Mouse (Mus musculus): ENCODE measurements around the gene Cchcr1. TPM values are rescaled to one million over a fixed set of nuclear protein-coding genes. Genes with fewer than 3 reads are reported as not detected.
A peak's percentile ranks its signal among the peaks of the same experiment; 100 is the strongest.

Gene Cchcr1
- polyA plus RNA-seq, 1 experiment from 2014 or later, result 11.4 TPM

DNA sequence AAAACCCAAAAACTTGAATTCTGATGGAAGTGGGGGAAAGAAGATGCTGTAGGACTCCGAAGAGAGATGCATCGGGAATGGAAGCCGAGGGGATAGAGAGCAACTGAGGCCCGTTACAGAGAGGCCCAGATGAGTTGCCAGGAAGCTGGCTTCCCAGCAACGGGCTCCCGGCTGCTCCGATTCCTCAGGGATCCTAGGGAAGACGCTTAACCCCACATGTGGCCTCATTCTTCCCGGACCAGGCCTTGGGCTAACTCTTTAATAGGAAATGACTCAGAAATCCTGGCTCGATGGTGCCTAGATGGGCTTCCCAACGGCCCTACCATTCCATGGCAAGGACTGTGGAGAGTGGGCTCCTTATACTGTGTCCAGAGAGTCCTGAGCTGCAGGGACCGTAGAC, 626 bp downstream of the Cchcr1 start:
- no peaks in the 10 kb centered on the region for H3K27me3 ChIP-seq (ENCODE audit: control insufficient read depth, insufficient read depth, low read length)
- H3K4me1 ChIP-seq (ENCODE audit: control insufficient read depth, insufficient read depth, low read length), result peaks cover 9% of the 10 kb centered on the region
- H3K9me3 ChIP-seq (replicated peaks; ENCODE audit: control insufficient read depth, low read length), result no peaks in the 10 kb centered on the region
- 0 out of 2 replicates have a peak overlapping the region, but pooled peaks have one; percentile 13 for H3K27ac ChIP-seq (replicated peaks; ENCODE audit: low read depth, low read length)
- H3K36me3 ChIP-seq (replicated peaks; ENCODE audit: control insufficient read depth, insufficient read depth, low read depth, low read length), result no peaks in the 10 kb centered on the region; the same call in 1 of the 2 replicates
- peak overlapping the region; percentile 76 for H3K4me2 ChIP-seq (ENCODE audit: low read depth, low read length)
- ATAC-seq (replicated peaks; ENCODE audit: insufficient number of reproducible peaks, low FRiP score, low TSS enrichment, low read depth) (no peak), DNase-seq (ENCODE audit: low spot score) (no peak)
- H3K9ac ChIP-seq (replicated peaks; ENCODE audit: low read length), result peak overlapping the region; percentile 66
- H3K4me3 ChIP-seq (ENCODE audit: low read depth, low read length), result peak overlapping the region; percentile 44
- WGBS, result 8% methylated on average over 12 of the region's 12 CpGs

DNA sequence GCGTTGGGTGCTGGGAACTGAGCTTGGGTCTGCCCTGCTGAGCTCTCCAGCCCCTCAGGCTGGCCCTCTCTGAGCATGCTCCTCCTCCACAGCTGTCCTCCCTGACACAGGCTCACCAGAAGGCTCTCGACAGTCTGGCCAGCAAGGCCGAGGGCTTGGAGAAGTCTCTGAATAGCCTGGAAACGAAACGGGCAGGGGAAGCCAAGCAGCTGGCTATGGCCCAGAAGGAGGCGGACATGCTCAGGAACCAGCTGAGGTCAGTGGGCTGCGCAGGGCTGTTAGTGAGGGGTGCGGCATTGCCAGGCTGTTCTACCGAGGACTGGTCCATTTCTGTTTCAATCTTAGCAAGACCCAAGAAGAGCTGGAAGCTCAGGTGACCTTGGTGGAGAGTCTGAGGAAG, 7.5 kb downstream of the Cchcr1 start:
- Histone ChIP-seq H3K4me1 (ENCODE audit: control insufficient read depth, insufficient read depth, low read length) (no peaks in the 10 kb centered on the region), H3K4me3 (ENCODE audit: low read depth, low read length) (no peak overlapping the region), H3K27me3 (ENCODE audit: control insufficient read depth, insufficient read depth, low read length) (no peaks in the 10 kb centered on the region), H3K9ac (replicated peaks; ENCODE audit: low read length) (no peak overlapping the region), H3K4me2 (ENCODE audit: low read depth, low read length) (no peak overlapping the region), H3K27ac (replicated peaks; ENCODE audit: low read depth, low read length) (no peak overlapping the region), H3K9me3 (replicated peaks; ENCODE audit: control insufficient read depth, low read length) (no peaks in the 10 kb centered on the region), H3K36me3 (replicated peaks; ENCODE audit: control insufficient read depth, insufficient read depth, low read depth, low read length) (no peaks in the 10 kb centered on the region; the same call in 1 of the 2 replicates)
- WGBS, result 89% methylated on average over 9 of the region's 9 CpGs
- DNase-seq (ENCODE audit: low spot score), result no peak
- no peak for ATAC-seq (replicated peaks; ENCODE audit: insufficient number of reproducible peaks, low FRiP score, low TSS enrichment, low read depth)

DNA sequence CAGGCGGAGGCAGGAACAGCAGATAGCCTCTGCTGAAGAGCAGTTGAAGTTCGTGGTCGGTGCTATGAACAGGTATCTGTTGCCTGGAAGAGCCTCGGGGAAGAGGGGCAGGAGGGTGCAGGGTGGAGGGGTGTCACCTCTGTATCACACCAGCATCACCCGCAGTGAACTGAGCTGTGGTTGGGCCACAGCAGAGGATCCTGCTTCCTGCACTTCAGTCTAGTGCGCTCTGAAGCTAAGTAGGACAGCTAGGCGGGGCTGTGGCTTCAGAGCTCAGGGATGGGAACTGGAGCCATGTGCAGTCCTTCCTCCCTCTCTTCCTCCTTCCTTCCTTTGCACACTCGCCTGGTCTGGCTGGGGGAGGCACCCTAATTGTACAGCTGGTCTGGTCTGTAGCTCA, 9.7 kb downstream of the Cchcr1 start:
- H3K27me3 ChIP-seq (ENCODE audit: control insufficient read depth, insufficient read depth, low read length), result no peaks in the 10 kb centered on the region
- no peaks in the 10 kb centered on the region for H3K9me3 ChIP-seq (replicated peaks; ENCODE audit: control insufficient read depth, low read length)
- no peak for DNase-seq (ENCODE audit: low spot score)
- H3K9ac ChIP-seq (replicated peaks; ENCODE audit: low read length), result no peak overlapping the region
- H3K4me1 ChIP-seq (ENCODE audit: control insufficient read depth, insufficient read depth, low read length), result no peaks in the 10 kb centered on the region
- no peak overlapping the region for H3K4me2 ChIP-seq (ENCODE audit: low read depth, low read length)
- H3K36me3 ChIP-seq (replicated peaks; ENCODE audit: control insufficient read depth, insufficient read depth, low read depth, low read length), result no peaks in the 10 kb centered on the region; the same call in 1 of the 2 replicates
- ATAC-seq (replicated peaks; ENCODE audit: insufficient number of reproducible peaks, low FRiP score, low TSS enrichment, low read depth), result no peak
- 74% methylated on average over 8 of the region's 8 CpGs for WGBS
- H3K4me3 ChIP-seq (ENCODE audit: low read depth, low read length), result no peak overlapping the region
- no peak overlapping the region for H3K27ac ChIP-seq (replicated peaks; ENCODE audit: low read depth, low read length)

DNA sequence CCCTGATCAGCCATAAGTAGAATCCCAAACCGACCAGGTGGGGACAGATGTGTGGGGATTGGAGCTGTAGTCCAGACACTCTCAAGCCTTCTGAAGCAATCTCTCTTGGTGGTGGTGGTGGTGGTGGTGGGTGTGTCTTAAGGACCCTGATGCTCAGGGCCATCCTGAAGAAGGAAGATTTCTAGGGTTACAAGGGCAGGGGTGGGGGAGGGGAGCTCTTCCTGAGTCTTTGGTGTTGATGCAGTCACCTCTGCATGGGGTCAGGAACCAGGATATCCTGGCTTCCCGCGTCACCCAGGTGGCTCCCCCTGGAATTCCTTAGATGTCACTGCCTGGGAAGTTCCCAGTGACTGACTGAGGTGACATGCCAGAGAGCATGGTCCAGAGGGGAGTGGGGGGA, 15.5 kb downstream of the Cchcr1 start:
- Histone ChIP-seq H3K9me3 (replicated peaks; ENCODE audit: control insufficient read depth, low read length) (no peaks in the 10 kb centered on the region), H3K4me3 (ENCODE audit: low read depth, low read length) (no peak overlapping the region), H3K36me3 (replicated peaks; ENCODE audit: control insufficient read depth, insufficient read depth, low read depth, low read length) (no peaks in the 10 kb centered on the region), H3K4me2 (ENCODE audit: low read depth, low read length) (no peak overlapping the region), H3K9ac (replicated peaks; ENCODE audit: low read length) (no peak overlapping the region), H3K27ac (replicated peaks; ENCODE audit: low read depth, low read length) (no peak overlapping the region), H3K27me3 (ENCODE audit: control insufficient read depth, insufficient read depth, low read length) (no peaks in the 10 kb centered on the region), H3K4me1 (ENCODE audit: control insufficient read depth, insufficient read depth, low read length) (no peaks in the 10 kb centered on the region)
- 21% methylated on average over 3 of the region's 3 CpGs for WGBS
- ATAC-seq (replicated peaks; ENCODE audit: insufficient number of reproducible peaks, low FRiP score, low TSS enrichment, low read depth) (no peak), DNase-seq (ENCODE audit: low spot score) (no peak)

DNA sequence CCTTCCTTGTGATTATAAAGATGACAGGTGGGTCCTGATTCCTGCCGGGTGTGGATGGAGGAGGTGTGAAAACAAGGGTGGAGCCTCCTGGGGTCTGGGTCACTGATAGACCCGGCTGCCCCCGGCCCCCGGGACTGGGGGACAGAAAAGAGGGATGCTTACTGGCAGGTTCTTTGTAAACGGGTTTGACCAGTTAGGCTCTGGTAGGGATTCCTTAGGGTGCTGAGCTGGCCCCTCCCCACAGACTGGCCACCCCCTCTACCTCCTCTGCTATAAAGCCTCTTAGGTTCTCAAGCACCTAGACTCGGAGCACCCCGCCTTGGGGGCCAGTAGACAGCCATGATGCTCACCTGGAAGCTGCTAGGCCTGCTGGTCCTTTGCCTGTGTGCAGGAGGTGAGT, 16.0 kb downstream of the Cchcr1 start, which contains the start of gene Psors1c2:
Gene Psors1c2 (plus strand): TSS at position 301 of the 400 bp plus-strand sequence.
- H3K9ac ChIP-seq (replicated peaks; ENCODE audit: low read length), result no peak within 1 kb of the TSS
- H3K4me3 ChIP-seq (ENCODE audit: low read depth, low read length), result no peak within 1 kb of the TSS
- ATAC-seq (replicated peaks; ENCODE audit: insufficient number of reproducible peaks, low FRiP score, low TSS enrichment, low read depth), result no peak
- no peaks in the 10 kb centered on the region for H3K27me3 ChIP-seq (ENCODE audit: control insufficient read depth, insufficient read depth, low read length)
- H3K9me3 ChIP-seq (replicated peaks; ENCODE audit: control insufficient read depth, low read length), result no peaks in the 10 kb centered on the region
- H3K4me2 ChIP-seq (ENCODE audit: low read depth, low read length), result no peak within 1 kb of the TSS
- no peak for DNase-seq (ENCODE audit: low spot score)
- H3K27ac ChIP-seq (replicated peaks; ENCODE audit: low read depth, low read length), result no peak within 1 kb of the TSS
- 35% methylated on average over 7 of the region's 7 CpGs for WGBS
- H3K4me1 ChIP-seq (ENCODE audit: control insufficient read depth, insufficient read depth, low read length), result no peaks in the 10 kb centered on the region
- H3K36me3 ChIP-seq (replicated peaks; ENCODE audit: control insufficient read depth, insufficient read depth, low read depth, low read length), result no peaks in the 10 kb centered on the region

DNA sequence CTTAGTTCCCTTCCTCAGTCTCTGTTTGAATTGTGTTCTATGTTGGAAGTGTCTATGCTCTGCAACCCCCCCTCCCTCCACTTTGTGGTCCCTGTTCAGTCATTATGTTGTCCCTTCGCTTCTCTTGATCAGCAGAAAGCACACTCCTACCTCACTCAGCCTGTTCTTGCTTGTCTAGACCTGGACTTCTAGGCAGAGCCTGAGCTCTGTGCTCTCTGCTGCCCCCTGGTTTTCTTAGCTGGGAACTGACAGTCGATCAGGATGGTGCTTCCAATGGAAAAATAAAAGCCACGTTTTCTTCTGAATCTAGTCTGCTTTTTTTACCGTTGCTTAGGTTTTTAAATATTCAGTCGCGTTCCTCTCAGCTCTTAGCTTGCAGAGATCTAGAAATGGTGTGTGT, 17.4 kb downstream of the Cchcr1 start:
- no peak overlapping the region for H3K27ac ChIP-seq (replicated peaks; ENCODE audit: low read depth, low read length)
- 0 out of 2 replicates have a peak, but pooled peaks have one; percentile 57 for ATAC-seq (replicated peaks; ENCODE audit: insufficient number of reproducible peaks, low FRiP score, low TSS enrichment, low read depth)
- WGBS, result 14% methylated on average over 6 of the region's 6 CpGs
- DNase-seq (ENCODE audit: low spot score), result peak; percentile 87
- no peaks in the 10 kb centered on the region for H3K9me3 ChIP-seq (replicated peaks; ENCODE audit: control insufficient read depth, low read length)
- H3K4me3 ChIP-seq (ENCODE audit: low read depth, low read length), result no peak overlapping the region
- H3K36me3 ChIP-seq (replicated peaks; ENCODE audit: control insufficient read depth, insufficient read depth, low read depth, low read length), result no peaks in the 10 kb centered on the region
- H3K27me3 ChIP-seq (ENCODE audit: control insufficient read depth, insufficient read depth, low read length), result no peaks in the 10 kb centered on the region
- no peak overlapping the region for H3K9ac ChIP-seq (replicated peaks; ENCODE audit: low read length)
- no peak overlapping the region for H3K4me2 ChIP-seq (ENCODE audit: low read depth, low read length)
- no peaks in the 10 kb centered on the region for H3K4me1 ChIP-seq (ENCODE audit: control insufficient read depth, insufficient read depth, low read length)

DNA sequence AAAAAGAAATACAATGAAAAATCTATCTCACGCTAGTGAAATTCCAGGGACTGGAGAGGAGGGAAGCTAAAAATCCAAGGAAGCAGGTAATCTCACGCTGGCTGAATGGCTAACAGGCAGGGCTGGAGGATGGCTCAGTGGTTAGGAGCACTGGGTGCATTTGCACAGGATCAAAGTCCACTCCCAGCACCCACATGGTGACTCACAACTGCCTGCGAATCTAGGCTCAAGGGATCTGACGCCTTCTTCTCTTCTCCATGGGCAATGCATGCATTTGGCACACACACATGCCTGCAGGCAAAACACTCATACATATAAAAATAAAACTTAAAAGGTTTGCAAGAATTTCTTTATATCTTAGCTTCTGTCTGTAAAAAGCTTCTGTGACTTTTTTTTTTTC, 20.5 kb downstream of the Cchcr1 start:
- Histone ChIP-seq H3K27me3 (ENCODE audit: control insufficient read depth, insufficient read depth, low read length) (no peaks in the 10 kb centered on the region), H3K36me3 (replicated peaks; ENCODE audit: control insufficient read depth, insufficient read depth, low read depth, low read length) (no peaks in the 10 kb centered on the region), H3K9ac (replicated peaks; ENCODE audit: low read length) (no peak overlapping the region), H3K9me3 (replicated peaks; ENCODE audit: control insufficient read depth, low read length) (no peaks in the 10 kb centered on the region), H3K4me3 (ENCODE audit: low read depth, low read length) (no peak overlapping the region), H3K4me2 (ENCODE audit: low read depth, low read length) (no peak overlapping the region), H3K27ac (replicated peaks; ENCODE audit: low read depth, low read length) (no peak overlapping the region), H3K4me1 (ENCODE audit: control insufficient read depth, insufficient read depth, low read length) (no peaks in the 10 kb centered on the region)
- DNase-seq (ENCODE audit: low spot score), result no peak
- 88% methylated on average over 4 of the region's 4 CpGs for WGBS
- ATAC-seq (replicated peaks; ENCODE audit: insufficient number of reproducible peaks, low FRiP score, low TSS enrichment, low read depth), result no peak

DNA sequence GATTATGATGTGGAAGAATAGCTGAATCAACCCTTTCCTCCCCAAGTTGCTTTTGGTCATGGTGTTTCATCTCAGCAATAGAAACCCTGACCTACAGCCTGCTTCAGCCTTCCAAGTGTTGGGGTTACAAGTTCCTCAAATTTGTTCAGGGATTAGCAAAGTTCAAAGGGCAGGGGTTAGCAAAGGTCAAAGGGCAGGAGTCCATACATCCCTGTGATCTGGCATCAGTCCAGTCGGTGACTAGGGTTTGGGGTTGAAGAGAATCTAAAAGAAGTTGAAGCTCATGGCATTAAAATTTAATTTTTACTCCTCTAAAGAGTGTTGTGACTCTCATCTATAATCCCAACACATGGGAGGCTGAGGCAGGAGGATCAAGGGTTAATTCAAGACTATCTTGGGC, 21.6 kb downstream of the Cchcr1 start:
- ATAC-seq (replicated peaks; ENCODE audit: insufficient number of reproducible peaks, low FRiP score, low TSS enrichment, low read depth) (no peak), DNase-seq (ENCODE audit: low spot score) (no peak)
- WGBS, result 74% methylated on average over 1 of the region's 1 CpGs
- Histone ChIP-seq H3K27me3 (ENCODE audit: control insufficient read depth, insufficient read depth, low read length) (no peaks in the 10 kb centered on the region), H3K36me3 (replicated peaks; ENCODE audit: control insufficient read depth, insufficient read depth, low read depth, low read length) (no peaks in the 10 kb centered on the region), H3K4me3 (ENCODE audit: low read depth, low read length) (no peak overlapping the region), H3K27ac (replicated peaks; ENCODE audit: low read depth, low read length) (no peak overlapping the region), H3K9ac (replicated peaks; ENCODE audit: low read length) (no peak overlapping the region), H3K4me2 (ENCODE audit: low read depth, low read length) (no peak overlapping the region), H3K9me3 (replicated peaks; ENCODE audit: control insufficient read depth, low read length) (no peaks in the 10 kb centered on the region), H3K4me1 (ENCODE audit: control insufficient read depth, insufficient read depth, low read length) (no peaks in the 10 kb centered on the region)

All from embryonic facial prominence, embryonic 11.5 days (tissue).